Mouse (Mus musculus) midbrain, embryonic 16.5 days (tissue): ENCODE measurements around the gene C2cd5. TPM values are rescaled to one million over a fixed set of nuclear protein-coding genes. Genes with fewer than 3 reads are reported as not detected.
A peak's percentile ranks its signal among the peaks of the same experiment; 100 is the strongest.

ENCODE experiments used
- ATAC-seq: fragments of 200-750 bp; cut with Nextera tagmentation; 2 replicates; pipeline ENCODE4 v1.8.0; 2017; ENCODE audit warnings: moderate TSS enrichment
- H3K27ac ChIP-seq: fragments of 300-500 bp; sonication (generic); 2 replicates; pipeline ENCODE4 v1.5.1; 2014; ENCODE audit warnings: mild to moderate bottlenecking, low read length, mixed read lengths
- H3K27me3 ChIP-seq: fragments of 300-500 bp; sonication (generic); 2 replicates; pipeline ENCODE4 v1.6.1; 2014; ENCODE audit warnings: low read depth, low read length, mixed read lengths; ENCODE audit not compliant: control insufficient read depth, insufficient read depth
- H3K36me3 ChIP-seq: fragments of 300-500 bp; sonication (generic); 2 replicates; pipeline ENCODE4 v1.6.1; 2014; ENCODE audit warnings: mild to moderate bottlenecking, low read length, moderate library complexity, mixed read lengths; ENCODE audit not compliant: control insufficient read depth, insufficient read depth
- H3K4me1 ChIP-seq: fragments of 300-500 bp; sonication (generic); 2 replicates; pipeline ENCODE4 v1.6.1; 2014; ENCODE audit warnings: mild to moderate bottlenecking, low read length, mixed read lengths; ENCODE audit not compliant: control insufficient read depth, insufficient read depth
- H3K4me2 ChIP-seq: fragments of 300-500 bp; sonication (generic); 2 replicates; pipeline ENCODE4 v1.6.1; 2014; ENCODE audit warnings: mild to moderate bottlenecking, low read length, mixed read lengths
- H3K4me3 ChIP-seq: fragments of 300-500 bp; sonication (generic); 2 replicates; pipeline ENCODE4 v1.5.1; 2014; ENCODE audit warnings: low read depth, mild to moderate bottlenecking, low read length, moderate library complexity, mixed read lengths
- H3K9ac ChIP-seq: fragments of 300-500 bp; sonication (generic); 2 replicates; pipeline ENCODE4 v1.6.1; 2014; ENCODE audit warnings: low read depth, low read length, mixed read lengths
- H3K9me3 ChIP-seq: fragments of 300-500 bp; sonication (generic); replicated peaks from 2 replicates; pipeline ENCODE4 v1.6.1; 2014; ENCODE audit warnings: mild to moderate bottlenecking, low read length, mixed read lengths; ENCODE audit not compliant: control insufficient read depth, poor library complexity, severe bottlenecking
- WGBS: fragments of 180-500 bp; shearing (Covaris S2); extraction: QIAGEN DNeasy Blood & Tissue Kit; methylation state at CpG from one replicate; pipeline ENCODE4 v1.1.7; 2014; 5-methylcytosine and 5-hydroxymethylcytosine counted together
- polyA plus RNA-seq: library from polyadenylated mRNA; unstranded; fragments of >200 nt; fragmentation: Nextera tagmentation; extraction: Ambion mirVana; gene quantifications from 2 replicates; pipeline ENCODE4 v1.2.1, GENCODE M21; 2015

The C2cd5 gene
- polyA plus RNA-seq, 1 experiment from 2014 or later = 43.2 TPM

- no peaks in the 10 kb centered on the region for H3K27me3 ChIP-seq
- WGBS = 36% methylated on average over 6 of the region's 6 CpGs
- peak; percentile 89 for ATAC-seq
- H3K9me3 ChIP-seq = no peaks in the 10 kb centered on the region
- H3K4me3 ChIP-seq = no peak overlapping the region
- no peak overlapping the region for H3K4me2 ChIP-seq
- H3K9ac ChIP-seq = no peak overlapping the region
- no peaks in the 10 kb centered on the region for H3K36me3 ChIP-seq
- H3K4me1 ChIP-seq = peaks cover 9% of the 10 kb centered on the region
- H3K27ac ChIP-seq = peak overlapping the region; percentile 58
These were observed 120.0 kb downstream of the C2cd5 start for GRCm38 (mm10) chr6:142979665-142980660.

- H3K9ac ChIP-seq = no peak overlapping the region
- no peak overlapping the region for H3K4me3 ChIP-seq
- no peaks in the 10 kb centered on the region for H3K36me3 ChIP-seq
- ATAC-seq = no peak
- H3K27ac ChIP-seq = no peak overlapping the region
- peaks cover 9% of the 10 kb centered on the region for H3K4me1 ChIP-seq
- no peaks in the 10 kb centered on the region for H3K9me3 ChIP-seq
- 69% methylated on average over 1 of the region's 1 CpGs for WGBS
- H3K27me3 ChIP-seq = no peaks in the 10 kb centered on the region
- no peak overlapping the region for H3K4me2 ChIP-seq
These were observed 122.7 kb downstream of the C2cd5 start for GRCm38 (mm10) chr6:142977221-142977620.

- WGBS = 91% methylated on average over 7 of the region's 7 CpGs
- no peaks in the 10 kb centered on the region for H3K36me3 ChIP-seq
These were observed 126.7 kb downstream of the C2cd5 start for GRCm38 (mm10) chr6:142973289-142973688.

GRCm38 (mm10) chr6:142972205-142972604 lies 127.7 kb downstream of the C2cd5 start:
- no peak overlapping the region for H3K4me3 ChIP-seq

More at GRCm38 (mm10) chr6:142973289-142973688, 126.7 kb downstream of the C2cd5 start:
- H3K27ac ChIP-seq = no peak overlapping the region
- H3K27me3 ChIP-seq = no peaks in the 10 kb centered on the region
- no peak overlapping the region for H3K9ac ChIP-seq
- no peak overlapping the region for H3K4me2 ChIP-seq
- H3K9me3 ChIP-seq = no peaks in the 10 kb centered on the region
- H3K4me3 ChIP-seq = no peak overlapping the region
- ATAC-seq = no peak
- H3K4me1 ChIP-seq = no peaks in the 10 kb centered on the region

GRCm38 (mm10) chr6:142967407-142967806 lies 132.5 kb downstream of the C2cd5 start:
- H3K27ac ChIP-seq = no peak overlapping the region
- 82% methylated on average over 1 of the region's 1 CpGs for WGBS

More at GRCm38 (mm10) chr6:142972205-142972604, 127.7 kb downstream of the C2cd5 start:
- Histone ChIP-seq H3K4me1 (no peaks in the 10 kb centered on the region), H3K9me3 (no peaks in the 10 kb centered on the region), H3K27ac (no peak overlapping the region), H3K4me2 (no peak overlapping the region), H3K27me3 (no peaks in the 10 kb centered on the region), H3K36me3 (no peaks in the 10 kb centered on the region), H3K9ac (no peak overlapping the region)
- ATAC-seq = no peak
- WGBS = 58% methylated on average over 2 of the region's 2 CpGs

GRCm38 (mm10) chr6:142964531-142965385 lies 135.2 kb downstream of the C2cd5 start:
- peak overlapping the region; percentile 60 for H3K4me2 ChIP-seq
- H3K4me1 ChIP-seq = peaks cover 22% of the 10 kb centered on the region
- H3K4me3 ChIP-seq = peak overlapping the region; percentile 72
- no peaks in the 10 kb centered on the region for H3K27me3 ChIP-seq
- peaks cover 4% of the 10 kb centered on the region; the same call in 1 of the 2 replicates for H3K36me3 ChIP-seq
- peak; percentile 94 for ATAC-seq
- H3K9ac ChIP-seq = peak overlapping the region; percentile 85
- H3K9me3 ChIP-seq = no peaks in the 10 kb centered on the region
- WGBS = under 1% methylated on average over 39 of the region's 39 CpGs
- H3K27ac ChIP-seq = peak overlapping the region; percentile 97

More at GRCm38 (mm10) chr6:142967407-142967806, 132.5 kb downstream of the C2cd5 start:
- Histone ChIP-seq H3K4me1 (peaks cover 3% of the 10 kb centered on the region), H3K9ac (no peak overlapping the region), H3K4me2 (no peak overlapping the region), H3K36me3 (no peaks in the 10 kb centered on the region), H3K4me3 (no peak overlapping the region), H3K9me3 (no peaks in the 10 kb centered on the region), H3K27me3 (no peaks in the 10 kb centered on the region)
- ATAC-seq = no peak

- H3K4me1 ChIP-seq = peaks cover 23% of the 10 kb centered on the region
- peak within 1 kb of the TSS; percentile 72 for H3K4me3 ChIP-seq
- peak; percentile 74 for ATAC-seq
- H3K27ac ChIP-seq = peak within 1 kb of the TSS; percentile 97
- peaks cover 5% of the 10 kb centered on the region; the same call in 1 of the 2 replicates for H3K36me3 ChIP-seq
- H3K4me2 ChIP-seq = peak within 1 kb of the TSS; percentile 60
- H3K9ac ChIP-seq = peak within 1 kb of the TSS; percentile 85
- no peaks in the 10 kb centered on the region for H3K27me3 ChIP-seq
- H3K9me3 ChIP-seq = no peaks in the 10 kb centered on the region
- WGBS = under 1% methylated on average over 42 of the region's 45 CpGs
These were observed 135.8 kb downstream of the C2cd5 start, which contains the start of gene St8sia1 for GRCm38 (mm10) chr6:142964076-142964530. Gene St8sia1 (minus strand): TSS chr6:142964452.

GRCm38 (mm10) chr6:142963480-142964075 lies 136.4 kb downstream of the C2cd5 start:
- ATAC-seq = peak; percentile 4

More at GRCm38 (mm10) chr6:142963480-142964075, 136.4 kb downstream of the C2cd5 start:
- Histone ChIP-seq H3K9ac (peak overlapping the region; percentile 85), H3K4me2 (peak overlapping the region; percentile 60), H3K27me3 (no peaks in the 10 kb centered on the region), H3K36me3 (peaks cover 5% of the 10 kb centered on the region; the same call in 1 of the 2 replicates), H3K4me3 (peak overlapping the region; percentile 72), H3K4me1 (peaks cover 26% of the 10 kb centered on the region), H3K9me3 (no peaks in the 10 kb centered on the region), H3K27ac (peak overlapping the region; percentile 97)
- WGBS = 11% methylated on average over 30 of the region's 30 CpGs
